Mouse (Mus musculus) thymus, postnatal 36 days (tissue): Measurements from ENCODE around the gene Anapc2.

Experiments
- DNase-seq, 2 experiments: peaks; one replicate each; pipeline ENCODE4 v3.0.0; 2022; ENCODE audit warnings: mixed read lengths in 2 of 2

Gene Anapc2

DNA sequence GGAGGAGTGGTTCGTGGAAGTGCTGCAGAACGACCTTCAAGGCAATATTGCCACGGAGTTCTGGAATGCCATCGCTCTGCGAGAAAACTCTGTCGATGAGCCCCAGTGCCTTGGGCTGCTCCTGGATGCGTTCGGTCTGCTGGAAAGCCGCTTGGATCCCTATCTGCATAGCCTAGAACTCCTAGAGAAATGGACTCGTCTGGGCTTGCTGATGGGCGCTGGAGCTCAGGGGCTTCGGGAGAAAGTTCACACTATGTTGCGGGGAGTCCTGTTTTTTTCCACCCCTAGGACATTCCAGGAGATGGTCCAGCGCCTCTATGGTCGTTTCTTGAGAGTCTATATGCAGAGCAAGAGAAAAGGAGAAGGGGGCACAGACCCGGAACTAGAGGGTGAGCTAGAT lies 732 bp downstream of the Anapc2 start:
- no peak for DNase-seq

DNA sequence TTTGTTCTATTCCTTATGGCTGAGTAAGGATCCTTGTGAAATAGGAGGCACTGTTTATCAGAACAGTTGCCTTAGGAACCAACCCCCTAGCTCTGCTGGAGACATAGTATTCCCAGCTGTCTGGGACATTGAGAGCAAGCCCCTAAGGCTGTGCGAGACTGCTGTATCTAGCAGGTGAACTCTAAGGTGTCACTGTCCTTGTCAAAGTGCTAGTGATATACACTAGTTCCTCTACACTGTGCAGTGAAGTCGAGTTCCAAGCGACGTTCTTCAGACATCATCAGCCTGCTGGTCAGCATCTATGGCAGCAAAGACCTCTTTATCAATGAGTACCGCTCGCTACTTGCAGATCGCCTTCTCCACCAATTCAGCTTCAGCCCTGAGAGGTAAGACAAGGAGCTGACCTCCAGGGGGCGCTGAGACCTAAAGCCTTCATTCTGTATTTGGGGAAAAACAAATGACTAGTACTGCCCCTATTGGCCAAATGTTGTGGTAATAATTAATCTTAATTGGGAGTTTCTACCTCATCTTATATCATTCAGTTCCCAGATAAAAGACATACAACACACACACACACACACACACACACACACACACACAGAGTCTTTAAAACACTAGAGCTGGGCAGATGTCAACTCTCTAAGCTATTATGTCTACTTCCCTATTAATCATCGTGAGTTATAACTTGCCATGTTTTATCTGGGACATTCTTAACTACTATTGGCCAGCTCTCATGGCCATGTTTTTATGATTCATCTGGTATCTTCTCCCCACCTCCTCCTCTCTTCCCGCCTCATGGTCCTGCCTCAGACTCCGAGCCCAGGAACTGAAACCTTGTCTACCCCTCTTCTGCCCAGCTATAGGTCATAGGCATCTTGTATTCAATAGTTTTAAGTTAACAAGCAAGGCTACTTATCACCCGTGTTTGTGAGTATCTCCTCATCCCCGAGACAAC lies 6.9 kb downstream of the Anapc2 start:
- DNase-seq: peak; percentile 63 to 70

GRCm38 (mm10) chr2:25285551-25285950 lies 13.3 kb downstream of the Anapc2 start:
- DNase-seq: no peak

- DNase-seq: no peak
These were observed 14.0 kb downstream of the Anapc2 start for GRCm38 (mm10) chr2:25286314-25286713.

DNA sequence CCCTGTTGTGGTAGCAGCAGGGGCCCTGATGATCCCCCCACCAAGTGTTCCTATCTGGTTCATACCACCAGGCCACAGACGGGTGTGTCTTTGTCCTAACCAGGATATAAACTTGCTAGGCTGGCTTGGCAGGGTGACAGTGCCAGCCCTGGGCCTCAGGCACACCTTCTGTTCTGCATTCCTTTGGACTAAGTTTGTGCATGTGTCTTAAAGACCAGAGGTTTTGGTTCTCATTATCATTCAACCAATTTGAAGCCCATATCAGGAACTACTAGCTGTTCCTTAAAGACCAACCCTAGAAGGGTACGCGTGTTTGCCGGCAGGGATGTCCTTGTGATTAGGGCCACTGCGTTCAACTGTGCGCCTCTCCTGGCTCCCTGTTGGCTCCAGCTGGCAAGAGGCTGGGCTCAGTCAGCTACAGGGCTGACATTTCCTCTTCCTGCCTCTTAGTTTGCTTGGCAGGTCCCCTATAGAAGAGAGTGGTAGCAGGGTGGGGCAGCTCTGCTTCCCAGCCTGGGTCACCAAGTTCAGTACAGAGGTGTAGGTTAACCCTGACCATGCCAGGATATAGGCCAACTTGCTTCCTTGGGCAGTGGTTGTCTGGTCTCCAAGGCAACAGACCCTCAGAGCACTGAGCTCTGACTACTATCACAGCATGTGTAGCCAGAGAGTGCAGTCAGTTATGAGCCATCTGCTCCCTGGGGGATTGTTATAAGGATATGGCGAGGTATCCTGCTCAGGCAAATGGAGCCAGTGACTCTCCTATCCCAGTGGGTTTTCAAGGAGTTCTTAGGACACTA lies 14.8 kb downstream of the Anapc2 start:
- no peak for DNase-seq

DNA sequence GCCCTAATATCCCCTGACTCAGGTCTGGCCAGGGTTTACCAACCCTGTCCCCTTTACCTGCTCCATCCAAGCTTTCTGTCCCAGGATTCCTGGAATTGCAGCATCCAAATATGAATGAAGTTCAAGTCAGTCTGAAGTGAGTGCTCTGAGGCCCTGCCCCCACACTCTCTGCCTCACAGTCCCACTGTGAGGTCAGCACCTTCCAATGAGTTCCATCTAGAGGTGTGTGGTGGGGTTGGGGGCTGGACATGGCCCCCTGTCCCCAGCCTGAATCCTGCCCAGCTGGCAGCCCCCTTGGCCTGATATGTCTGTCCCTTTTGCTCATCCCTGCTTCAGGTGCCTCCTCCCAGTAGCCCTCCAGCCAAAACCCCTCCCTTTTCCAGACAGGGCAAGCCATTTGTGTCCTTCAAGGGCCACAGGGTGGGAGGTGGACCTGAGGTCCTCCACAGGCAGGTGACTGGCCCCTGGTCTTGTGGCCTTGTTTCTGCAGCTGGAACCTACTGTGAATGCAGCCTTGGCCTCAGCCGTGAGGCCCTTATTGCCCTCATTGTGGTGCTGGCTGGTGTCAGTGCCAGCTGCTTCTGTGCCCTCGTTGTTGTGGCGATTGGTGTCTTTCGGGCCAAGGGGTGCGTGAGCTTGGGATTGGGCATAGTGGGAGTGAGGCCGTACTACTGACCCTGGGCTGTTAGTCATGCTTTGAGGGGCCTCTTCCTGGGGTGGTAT lies 15.8 kb downstream of the Anapc2 start, which contains the start of gene Tmem210:
Gene Tmem210 (plus strand): TSS at position 219 of the 723 bp plus-strand sequence.
- DNase-seq: no peak

DNA sequence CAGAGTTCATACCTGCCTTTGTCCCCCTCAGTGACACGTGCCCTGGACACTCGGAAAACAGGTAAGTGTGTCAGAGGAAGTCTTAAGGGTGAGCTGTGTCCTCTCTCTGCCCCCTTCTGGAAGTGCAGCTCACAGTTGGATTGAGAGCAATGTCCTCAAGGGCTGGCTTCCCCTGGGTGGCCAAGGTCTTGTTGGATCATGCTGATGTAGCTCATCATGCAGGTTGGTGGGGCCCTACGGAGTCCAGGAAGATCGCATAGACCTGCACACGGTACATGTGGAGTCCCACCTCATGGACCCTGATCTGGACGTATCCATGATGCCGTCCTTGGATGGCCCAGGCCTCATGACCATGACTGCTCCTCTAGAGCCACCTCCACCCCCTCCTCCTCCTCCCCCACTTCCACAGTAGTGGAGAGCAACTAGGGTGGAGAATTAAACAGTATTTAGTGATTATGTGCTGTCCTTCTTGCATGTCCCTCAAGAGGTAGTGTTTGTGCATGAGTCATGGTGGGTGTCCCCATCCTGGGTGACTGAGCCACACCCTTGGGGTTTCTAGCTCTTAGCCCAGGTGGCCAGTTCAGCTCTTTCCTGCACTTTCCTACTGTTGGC lies 16.6 kb downstream of the Anapc2 start:
- no peak for DNase-seq

GRCm38 (mm10) chr2:25289651-25290050 lies 17.4 kb downstream of the Anapc2 start, which contains the start of gene Lrrc26:
Lrrc26 (plus strand) TSS chr2:25289915.
- no peak for DNase-seq

- DNase-seq: no peak
These were observed 18.0 kb downstream of the Anapc2 start for GRCm38 (mm10) chr2:25290101-25290815.

GRCm38 (mm10) chr2:25290816-25291130 lies 18.5 kb downstream of the Anapc2 start:
- no peak for DNase-seq

DNA sequence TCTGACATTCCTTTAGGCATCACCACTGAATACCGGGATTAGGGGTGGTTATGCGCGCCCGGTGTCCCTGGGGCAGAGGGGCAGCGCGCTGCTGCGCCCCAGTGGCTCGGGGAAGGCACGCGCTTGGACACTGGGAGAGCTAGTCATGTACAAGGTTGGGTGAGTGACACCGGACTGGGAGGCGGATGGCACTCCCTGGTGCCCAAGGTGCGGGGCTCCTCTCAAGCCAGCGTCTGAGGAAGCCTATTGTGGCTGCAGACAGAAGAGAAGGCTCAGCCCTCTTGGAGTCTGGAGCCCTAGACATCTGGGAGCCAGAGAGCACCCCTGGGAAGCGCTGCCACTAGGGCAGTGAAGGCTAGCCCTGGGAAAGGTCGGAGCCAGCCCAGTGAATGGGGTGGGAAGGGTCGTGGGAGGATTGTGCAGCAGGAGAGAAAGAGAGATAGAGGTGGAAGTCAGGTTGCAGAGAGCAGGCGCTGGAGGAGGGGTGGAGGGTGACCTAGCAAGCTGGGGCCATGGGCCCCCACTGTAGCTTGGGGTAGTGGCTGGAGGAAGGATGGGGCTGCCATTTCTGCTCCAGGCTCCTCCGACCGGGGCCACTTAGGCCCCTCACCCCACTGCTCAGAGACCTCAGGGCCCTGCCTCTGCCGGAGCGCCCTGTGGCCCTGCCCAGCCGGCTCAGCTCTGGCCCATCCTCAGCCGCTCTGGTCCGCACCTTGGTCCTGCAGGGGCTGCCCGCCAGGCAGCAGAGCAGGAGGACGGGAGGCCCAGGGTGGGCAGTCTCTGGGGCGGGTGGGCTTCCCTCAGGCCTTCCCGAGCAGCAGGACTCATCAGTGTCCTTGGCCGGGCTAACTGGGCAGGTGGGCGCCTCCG lies 19.1 kb downstream of the Anapc2 start:
- no peak for DNase-seq

- DNase-seq: no peak
These were observed 19.8 kb downstream of the Anapc2 start for GRCm38 (mm10) chr2:25292054-25292544.

- DNase-seq: peak; percentile 59 to 69
These were observed 20.6 kb downstream of the Anapc2 start for GRCm38 (mm10) chr2:25292856-25293255.

- DNase-seq: no peak
These were observed 21.4 kb downstream of the Anapc2 start for GRCm38 (mm10) chr2:25293706-25294105.

DNA sequence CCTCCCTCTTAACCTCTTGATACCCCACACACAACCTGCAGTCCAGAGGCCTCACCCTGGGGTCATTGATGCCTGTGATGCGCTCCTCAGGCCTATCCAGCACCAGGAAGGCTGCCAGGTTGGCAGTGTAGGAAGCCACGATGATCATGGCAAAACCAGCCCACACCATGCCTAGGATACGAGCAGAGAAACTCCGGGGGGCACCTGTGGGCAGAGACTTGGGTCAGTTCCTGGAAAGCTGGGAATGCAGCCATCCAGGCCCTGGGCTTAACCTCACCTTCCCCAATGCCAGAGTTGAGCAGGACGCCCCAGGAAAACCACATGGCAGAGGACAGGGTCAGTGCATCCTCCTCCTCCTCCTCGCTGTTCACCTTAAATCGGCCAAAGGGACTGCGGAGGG lies 24.8 kb downstream of the Anapc2 start:
- DNase-seq: no peak

DNA sequence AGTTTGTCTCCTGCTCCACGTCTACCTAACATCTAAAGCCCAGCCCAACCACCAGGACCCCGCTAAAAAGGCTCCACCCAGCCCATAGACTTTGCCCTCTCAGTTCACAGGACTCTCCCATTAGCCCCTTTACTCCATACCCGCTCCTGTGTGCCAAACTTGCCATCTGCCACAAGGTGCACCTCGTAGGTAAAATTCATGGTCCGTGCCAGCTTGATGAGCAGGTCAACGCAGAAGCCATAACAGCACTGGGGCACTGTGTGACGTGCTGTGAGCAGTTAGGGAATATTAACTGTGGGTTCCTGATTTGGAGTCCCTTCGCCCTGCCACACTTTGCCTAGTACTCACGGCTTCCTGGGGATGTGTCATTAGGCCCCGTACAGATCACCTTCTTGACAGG lies 25.8 kb downstream of the Anapc2 start:
- no peak for DNase-seq

GRCm38 (mm10) chr2:25303452-25303851 lies 31.2 kb downstream of the Anapc2 start:
- DNase-seq: no peak

GRCm38 (mm10) chr2:25303931-25304656 lies 31.8 kb downstream of the Anapc2 start:
- DNase-seq: no peak

DNA sequence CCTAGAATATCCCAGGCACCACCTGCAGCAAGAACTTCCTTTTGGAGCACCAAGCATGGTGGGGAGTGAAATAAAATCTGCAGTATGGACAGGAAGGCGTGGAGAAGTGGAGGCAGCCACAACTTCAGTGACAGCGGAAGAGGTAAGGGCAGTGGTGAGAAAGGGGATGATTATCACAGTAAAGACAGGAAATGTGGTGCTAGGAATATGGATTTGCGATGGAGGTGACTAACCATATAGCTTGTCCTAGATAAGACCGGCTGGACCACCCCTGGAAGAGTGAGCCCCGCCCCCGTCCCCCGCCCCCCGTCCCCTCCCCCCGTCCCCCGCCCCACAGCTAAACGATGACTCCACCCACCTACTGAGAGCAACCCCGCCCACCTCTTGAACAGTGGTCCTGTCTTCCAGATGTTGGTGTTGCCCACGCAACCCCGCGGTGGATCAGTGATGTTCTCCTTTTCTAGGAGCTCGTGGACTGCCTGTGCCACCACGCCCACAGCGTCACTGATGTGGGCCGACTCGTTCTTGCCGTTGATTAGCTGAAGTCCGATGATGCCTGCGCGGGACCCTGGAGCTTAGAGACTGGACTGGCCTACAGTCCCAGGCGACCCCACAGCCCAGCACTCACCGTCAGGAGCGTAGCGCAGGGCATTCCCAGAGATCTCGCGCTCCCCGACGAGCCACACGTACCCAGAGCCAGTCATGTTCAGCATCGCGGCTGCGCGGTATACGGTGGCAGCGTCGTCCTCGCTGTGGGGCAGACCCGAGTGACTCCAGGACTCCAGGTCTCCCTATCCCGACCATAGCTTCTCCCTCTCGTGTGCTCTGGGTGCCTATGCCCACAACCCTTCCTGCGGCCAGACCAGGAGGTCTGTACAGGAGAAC lies 32.6 kb downstream of the Anapc2 start:
- no peak for DNase-seq
